Mouse (Mus musculus): Measurements from ENCODE around the gene Hcfc1r1. TPM values are rescaled to one million over a fixed set of nuclear protein-coding genes. Genes with fewer than 3 reads are reported as not detected.

Gene Hcfc1r1
- polyA plus RNA-seq, 1 experiment from 2014 or later: 84.8 TPM

- under 1% methylated on average over 37 of the region's 37 CpGs for WGBS
- H3K36me3 ChIP-seq: no peaks in the 10 kb centered on the region
- H3K9ac ChIP-seq: no peak overlapping the region; the same call in 1 of the 2 replicates
- peak overlapping the region; percentile 69 for H3K4me3 ChIP-seq (replicated peaks)
- no peaks in the 10 kb centered on the region for H3K9me3 ChIP-seq
- no peak for ATAC-seq (ENCODE audit: insufficient read depth, low FRiP score, low read depth)
- peak overlapping the region; percentile 83 for H3K27ac ChIP-seq
- peaks cover 21% of the 10 kb centered on the region for H3K27me3 ChIP-seq (replicated peaks)
- peak overlapping the region; percentile 96 for H3K4me2 ChIP-seq
- peaks cover 51% of the 10 kb centered on the region for H3K4me1 ChIP-seq
These were observed 3.2 kb downstream of the Hcfc1r1 start for GRCm38 (mm10) chr17:23676473-23677031.

GRCm38 (mm10) chr17:23677236-23677679 lies 3.9 kb downstream of the Hcfc1r1 start, which contains the start of gene Tnfrsf12a:
Tnfrsf12a (minus strand) TSS chr17:23677468.
- Histone ChIP-seq H3K27ac (peak within 1 kb of the TSS; percentile 83), H3K36me3 (no peaks in the 10 kb centered on the region), H3K9me3 (no peaks in the 10 kb centered on the region), H3K4me1 (peaks cover 56% of the 10 kb centered on the region), H3K4me3 (replicated peaks) (peak within 1 kb of the TSS; percentile 69), H3K4me2 (peak within 1 kb of the TSS; percentile 96), H3K27me3 (replicated peaks) (peaks cover 26% of the 10 kb centered on the region), H3K9ac (peak within 1 kb of the TSS; percentile 44; the same call in 1 of the 2 replicates)
- ATAC-seq (ENCODE audit: insufficient read depth, low FRiP score, low read depth): peak; percentile 54
- under 1% methylated on average over 34 of the region's 34 CpGs for WGBS

DNA sequence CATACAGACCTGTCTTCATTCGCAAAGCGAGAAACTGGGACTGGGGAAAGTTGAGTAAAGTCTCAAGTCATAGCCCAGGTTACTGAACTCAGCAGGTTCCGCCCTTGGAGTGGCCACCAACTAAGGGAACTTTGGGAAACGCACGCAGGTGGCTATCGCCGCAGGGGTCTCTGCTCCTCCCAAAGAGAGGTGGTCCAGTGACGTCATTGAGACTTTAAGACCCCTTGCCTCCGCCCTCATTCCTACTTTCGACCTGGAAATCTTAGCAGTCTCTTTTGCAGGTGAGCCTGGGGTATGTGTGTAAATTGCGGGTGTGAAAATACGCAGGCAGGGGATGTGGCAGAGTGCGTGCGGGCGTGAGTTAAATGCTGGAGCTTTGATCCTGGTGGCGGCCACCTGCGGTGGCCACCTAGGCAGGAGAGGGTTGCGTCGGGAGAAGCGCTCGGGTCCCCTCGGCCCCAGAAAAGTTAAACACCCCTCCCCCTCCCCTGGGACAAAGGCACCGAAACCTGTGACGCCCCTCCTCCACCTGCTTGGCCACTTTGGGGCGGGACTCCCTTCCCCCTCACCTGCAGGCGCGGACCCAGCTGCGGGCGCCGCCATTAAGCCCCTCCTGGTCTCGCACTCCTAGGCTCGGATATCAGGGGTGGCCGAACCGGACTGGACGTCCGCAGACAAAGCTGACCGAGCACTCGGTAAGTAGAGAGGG lies 5.9 kb downstream of the Hcfc1r1 start, which contains the start of gene Cldn6:
TSS of gene Cldn6 (plus strand) at position 123 of the 709 bp plus-strand sequence.
- ATAC-seq (ENCODE audit: insufficient read depth, low FRiP score, low read depth): no peak
- H3K4me3 ChIP-seq (replicated peaks): peak within 1 kb of the TSS; percentile 36
- WGBS: 3% methylated on average over 38 of the region's 38 CpGs
- no peaks in the 10 kb centered on the region for H3K9me3 ChIP-seq
- no peaks in the 10 kb centered on the region for H3K36me3 ChIP-seq
- H3K27me3 ChIP-seq (replicated peaks): peaks cover 37% of the 10 kb centered on the region
- peak within 1 kb of the TSS; percentile 64 for H3K27ac ChIP-seq
- peak within 1 kb of the TSS; percentile 42 for H3K4me2 ChIP-seq
- peaks cover 59% of the 10 kb centered on the region for H3K4me1 ChIP-seq
- no peak within 1 kb of the TSS for H3K9ac ChIP-seq

GRCm38 (mm10) chr17:23680336-23680735 lies 6.9 kb downstream of the Hcfc1r1 start:
- Histone ChIP-seq H3K4me2 (peak overlapping the region; percentile 42), H3K27ac (no peak overlapping the region), H3K9me3 (no peaks in the 10 kb centered on the region), H3K9ac (no peak overlapping the region), H3K4me1 (peaks cover 51% of the 10 kb centered on the region), H3K36me3 (no peaks in the 10 kb centered on the region), H3K27me3 (replicated peaks) (peaks cover 37% of the 10 kb centered on the region), H3K4me3 (replicated peaks) (peak overlapping the region; percentile 36; the same call in 1 of the 2 replicates)
- no peak for ATAC-seq (ENCODE audit: insufficient read depth, low FRiP score, low read depth)
- WGBS: 59% methylated on average over 9 of the region's 9 CpGs

DNA sequence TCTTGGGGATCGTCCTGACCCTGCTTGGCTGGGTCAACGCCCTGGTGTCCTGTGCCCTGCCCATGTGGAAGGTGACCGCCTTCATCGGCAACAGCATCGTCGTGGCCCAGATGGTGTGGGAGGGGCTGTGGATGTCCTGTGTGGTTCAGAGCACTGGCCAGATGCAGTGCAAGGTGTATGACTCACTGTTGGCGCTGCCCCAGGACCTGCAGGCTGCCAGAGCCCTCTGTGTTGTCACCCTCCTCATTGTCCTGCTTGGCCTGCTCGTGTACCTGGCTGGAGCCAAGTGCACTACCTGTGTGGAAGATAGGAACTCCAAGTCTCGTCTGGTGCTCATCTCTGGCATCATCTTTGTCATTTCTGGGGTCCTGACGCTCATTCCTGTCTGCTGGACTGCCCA lies 7.7 kb downstream of the Hcfc1r1 start:
- H3K9me3 ChIP-seq: no peaks in the 10 kb centered on the region

GRCm38 (mm10) chr17:23682092-23682491 lies 8.7 kb downstream of the Hcfc1r1 start:
- H3K9ac ChIP-seq: no peak overlapping the region
- no peak overlapping the region for H3K27ac ChIP-seq
- no peak overlapping the region for H3K4me3 ChIP-seq (replicated peaks)
- peaks cover 37% of the 10 kb centered on the region for H3K27me3 ChIP-seq (replicated peaks)
- ATAC-seq (ENCODE audit: insufficient read depth, low FRiP score, low read depth): no peak
- H3K9me3 ChIP-seq: no peaks in the 10 kb centered on the region
- no peaks in the 10 kb centered on the region for H3K36me3 ChIP-seq
- WGBS: 37% methylated on average over 4 of the region's 4 CpGs
- peaks cover 35% of the 10 kb centered on the region for H3K4me1 ChIP-seq
- 0 out of 2 replicates have a peak overlapping the region, but pooled peaks have one; percentile 2 for H3K4me2 ChIP-seq

More for the DNA sequence above, 7.7 kb downstream of the Hcfc1r1 start:
- H3K9ac ChIP-seq: no peak overlapping the region
- H3K4me1 ChIP-seq: peaks cover 43% of the 10 kb centered on the region
- H3K4me3 ChIP-seq (replicated peaks): 0 out of 2 replicates have a peak overlapping the region, but pooled peaks have one; percentile 1
- peaks cover 37% of the 10 kb centered on the region for H3K27me3 ChIP-seq (replicated peaks)
- no peaks in the 10 kb centered on the region for H3K36me3 ChIP-seq
- 58% methylated on average over 10 of the region's 10 CpGs for WGBS
- H3K27ac ChIP-seq: peak overlapping the region; percentile 19; the same call in 1 of the 2 replicates
- H3K4me2 ChIP-seq: peak overlapping the region; percentile 42
- peak; percentile 21; the same call in 1 of the 2 replicates for ATAC-seq (ENCODE audit: insufficient read depth, low FRiP score, low read depth)

GRCm38 (mm10) chr17:23682530-23682929 lies 9.1 kb downstream of the Hcfc1r1 start:
- Histone ChIP-seq H3K4me2 (no peak overlapping the region), H3K9ac (no peak overlapping the region), H3K9me3 (no peaks in the 10 kb centered on the region), H3K36me3 (no peaks in the 10 kb centered on the region), H3K4me3 (replicated peaks) (no peak overlapping the region), H3K27ac (no peak overlapping the region), H3K27me3 (replicated peaks) (peaks cover 37% of the 10 kb centered on the region), H3K4me1 (peaks cover 34% of the 10 kb centered on the region)
- ATAC-seq (ENCODE audit: insufficient read depth, low FRiP score, low read depth): no peak
- WGBS: 64% methylated on average over 3 of the region's 3 CpGs

DNA sequence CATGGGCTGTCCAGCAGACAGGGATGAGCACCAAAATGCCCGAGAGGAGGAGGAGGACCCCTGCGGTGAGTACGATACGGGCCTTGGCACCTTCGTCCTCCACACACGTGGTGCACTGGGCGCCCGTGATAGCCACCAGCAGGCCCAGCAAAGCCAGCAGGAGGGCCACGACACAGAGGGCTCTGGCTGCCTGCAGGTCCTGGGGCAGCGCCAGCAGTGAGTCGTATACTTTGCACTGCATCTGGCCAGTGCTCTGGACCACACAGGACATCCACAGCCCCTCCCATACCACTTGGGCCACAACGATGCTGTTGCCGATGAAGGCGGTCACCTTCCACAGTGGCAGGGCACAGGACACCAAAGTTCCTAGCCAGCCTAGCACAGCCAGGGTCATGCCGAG lies 9.8 kb downstream of the Hcfc1r1 start:
- Histone ChIP-seq H3K4me2 (no peak overlapping the region), H3K9ac (no peak overlapping the region), H3K27me3 (replicated peaks) (peaks cover 37% of the 10 kb centered on the region), H3K4me3 (replicated peaks) (no peak overlapping the region), H3K4me1 (peaks cover 31% of the 10 kb centered on the region), H3K36me3 (no peaks in the 10 kb centered on the region), H3K9me3 (no peaks in the 10 kb centered on the region), H3K27ac (no peak overlapping the region)
- 28% methylated on average over 15 of the region's 15 CpGs for WGBS
- no peak for ATAC-seq (ENCODE audit: insufficient read depth, low FRiP score, low read depth)

DNA sequence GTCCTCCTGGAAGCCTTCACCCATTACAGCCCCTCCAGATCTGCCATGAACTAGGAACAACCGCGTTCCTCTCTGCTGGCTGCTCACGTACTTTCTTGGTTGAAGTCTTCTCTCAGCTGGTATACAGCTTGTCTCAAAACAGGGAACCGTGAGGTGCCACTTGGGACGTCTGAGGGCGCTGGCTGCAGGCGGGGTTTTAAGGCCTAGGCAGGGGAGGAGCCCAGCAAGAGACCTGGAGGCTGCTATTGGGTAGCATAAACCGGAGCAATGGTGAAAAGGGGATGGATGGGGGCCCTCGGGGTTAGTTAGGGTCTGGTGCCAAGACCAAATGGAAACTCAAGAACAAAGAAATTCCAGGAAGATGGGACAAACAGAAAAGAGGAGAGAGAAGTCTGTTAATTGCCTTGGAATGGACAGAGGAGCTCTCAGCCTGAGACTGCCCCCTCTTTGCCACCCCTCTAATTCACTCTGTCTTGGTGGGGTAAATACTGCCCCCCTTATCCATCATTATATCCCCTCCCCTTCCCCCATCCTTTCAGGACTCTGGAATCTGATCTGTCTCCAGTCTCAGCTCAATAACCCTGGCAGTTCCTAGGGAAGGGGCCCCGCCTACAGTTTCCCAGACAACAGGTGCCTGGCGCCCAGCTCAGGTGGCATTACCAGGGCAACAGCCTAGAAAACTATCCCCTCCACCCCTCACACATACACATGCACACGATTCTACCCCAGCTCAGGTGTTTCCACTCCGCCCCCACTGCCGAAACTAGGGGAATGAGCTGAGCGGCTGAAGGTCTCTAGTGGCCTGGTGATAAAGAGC lies 10.7 kb downstream of the Hcfc1r1 start, which contains the start of gene Cldn9:
TSS of gene Cldn9 (minus strand) at position 171 of the 817 bp plus-strand sequence.
- WGBS: 25% methylated on average over 15 of the region's 15 CpGs
- H3K27ac ChIP-seq: no peak within 1 kb of the TSS
- no peaks in the 10 kb centered on the region for H3K36me3 ChIP-seq
- no peak within 1 kb of the TSS for H3K4me2 ChIP-seq
- H3K4me1 ChIP-seq: peaks cover 30% of the 10 kb centered on the region
- no peak within 1 kb of the TSS for H3K4me3 ChIP-seq (replicated peaks)
- H3K9me3 ChIP-seq: no peaks in the 10 kb centered on the region
- ATAC-seq (ENCODE audit: insufficient read depth, low FRiP score, low read depth): peak; percentile 41; the same call in 1 of the 2 replicates
- H3K9ac ChIP-seq: no peak within 1 kb of the TSS
- peaks cover 30% of the 10 kb centered on the region for H3K27me3 ChIP-seq (replicated peaks)

DNA sequence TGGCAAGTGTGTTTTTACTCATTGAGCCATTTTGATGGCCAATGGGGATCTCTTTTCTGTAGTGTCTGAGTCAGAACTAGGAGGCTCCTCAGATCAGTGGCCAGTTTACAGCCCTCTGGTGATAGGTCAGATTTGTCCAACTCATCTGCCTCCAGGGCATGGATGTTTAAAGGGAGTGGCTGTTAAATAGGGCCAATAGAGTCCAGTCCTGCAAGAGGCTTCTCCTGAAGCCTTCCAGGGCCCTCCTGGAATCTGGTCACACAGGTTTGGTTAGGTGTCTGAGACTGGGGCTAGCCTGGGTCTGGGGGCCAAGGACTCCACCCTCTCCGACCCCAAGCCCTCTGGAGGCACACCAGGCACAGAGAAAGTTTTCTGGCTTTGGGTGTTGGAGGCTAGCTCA lies 21.1 kb downstream of the Hcfc1r1 start:
- no peak for ATAC-seq (ENCODE audit: insufficient read depth, low FRiP score, low read depth)
- no peak overlapping the region for H3K4me3 ChIP-seq (replicated peaks)
- 48% methylated on average over 1 of the region's 1 CpGs for WGBS
- H3K36me3 ChIP-seq: no peaks in the 10 kb centered on the region
- no peak overlapping the region for H3K27ac ChIP-seq
- H3K9me3 ChIP-seq: no peaks in the 10 kb centered on the region
- H3K9ac ChIP-seq: no peak overlapping the region
- H3K4me1 ChIP-seq: peaks cover 13% of the 10 kb centered on the region; the same call in 1 of the 2 replicates
- H3K27me3 ChIP-seq (replicated peaks): peaks cover 6% of the 10 kb centered on the region; the same call in 1 of the 2 replicates
- H3K4me2 ChIP-seq: no peak overlapping the region

- H3K27ac ChIP-seq: no peak overlapping the region
- no peak overlapping the region for H3K9ac ChIP-seq
- peaks cover 16% of the 10 kb centered on the region; the same call in 1 of the 2 replicates for H3K4me1 ChIP-seq
- no peaks in the 10 kb centered on the region for H3K36me3 ChIP-seq
- H3K27me3 ChIP-seq (replicated peaks): peaks cover 13% of the 10 kb centered on the region
- no peak overlapping the region for H3K4me2 ChIP-seq
- no peaks in the 10 kb centered on the region for H3K9me3 ChIP-seq
- 17% methylated on average over 3 of the region's 3 CpGs for WGBS
- no peak for ATAC-seq (ENCODE audit: insufficient read depth, low FRiP score, low read depth)
- H3K4me3 ChIP-seq (replicated peaks): no peak overlapping the region
These were observed 22.4 kb downstream of the Hcfc1r1 start for GRCm38 (mm10) chr17:23695801-23696200.

All from stomach, embryonic 15.5 days (tissue).